Mouse (Mus musculus) MEL (cell line): ENCODE results near the gene Ovch2. TPM values are rescaled to one million over a fixed set of nuclear protein-coding genes. Genes with fewer than 3 reads are reported as not detected.

Source experiments
- DNase-seq: peaks from one replicate; pipeline ENCODE4 v3.0.0; 2011; ENCODE audit warnings: low read depth, low spot score
- H3K27ac ChIP-seq: 2 replicates; pipeline ENCODE4 v1.5.1; 2012; ENCODE audit warnings: low read depth, mild to moderate bottlenecking, control low read depth, low read length, moderate library complexity; ENCODE audit not compliant: control insufficient read depth
- H3K27me3 ChIP-seq, 2 experiments: fragments of 150-350 bp in 1 of 2; sonication (generic) in 1 of 2; 2 replicates each; pipeline ENCODE4 v1.6.1; 2012; ENCODE audit warnings: low read length in 2 of 2, mild to moderate bottlenecking in 2 of 2, improper control_type of control experiment in 1 of 2, moderate library complexity in 1 of 2; ENCODE audit not compliant: insufficient read depth in 2 of 2, control insufficient read depth in 1 of 2
- H3K36me3 ChIP-seq, 2 experiments: 2 replicates each; pipeline ENCODE4 v1.6.1; 2012 to 2014; ENCODE audit warnings: low read length in 2 of 2, improper control_type of control experiment in 1 of 2, inconsistent platforms in 1 of 2, mild to moderate bottlenecking in 1 of 2; ENCODE audit not compliant: insufficient read depth in 2 of 2, control insufficient read depth in 1 of 2
- H3K4me1 ChIP-seq, 2 experiments: fragments of 150-350 bp in 1 of 2; sonication (generic) in 1 of 2; 2 replicates each; pipeline ENCODE4 v1.6.1; 2012; ENCODE audit warnings: low read length in 2 of 2, improper control_type of control experiment in 1 of 2, mild to moderate bottlenecking in 1 of 2; ENCODE audit not compliant: insufficient read depth in 2 of 2, control insufficient read depth in 1 of 2
- H3K4me3 ChIP-seq, 2 experiments: fragments of 150-350 bp in 1 of 2; sonication (generic) in 1 of 2; 2 replicates each; pipeline ENCODE4 v1.5.1; 2012; ENCODE audit warnings: low read depth in 2 of 2, low read length in 2 of 2, mild to moderate bottlenecking in 2 of 2, moderate library complexity in 2 of 2, control low read depth in 1 of 2, improper control_type of control experiment in 1 of 2; ENCODE audit not compliant: control insufficient read depth in 1 of 2, insufficient read depth in 1 of 2
- H3K79me2 ChIP-seq: 2 replicates; pipeline ENCODE4 v1.6.1; 2012; ENCODE audit warnings: mild to moderate bottlenecking, low read length, moderate library complexity; ENCODE audit not compliant: control insufficient read depth, poor library complexity, insufficient read depth
- H3K9ac ChIP-seq: 2 replicates; pipeline ENCODE4 v1.6.1; 2012; ENCODE audit warnings: low read depth, mild to moderate bottlenecking, control low read depth, low read length, moderate library complexity; ENCODE audit not compliant: control insufficient read depth, poor library complexity, severe bottlenecking
- H3K9me3 ChIP-seq: fragments of 150-350 bp; sonication (generic); replicated peaks from 2 replicates; pipeline ENCODE4 v1.6.1; 2012; ENCODE audit warnings: mild to moderate bottlenecking, low read length, improper control_type of control experiment, moderate library complexity; ENCODE audit not compliant: insufficient read depth
- CTCF ChIP-seq, 3 experiments: IDR thresholded peaks in 2 of 3; conservative IDR thresholded peaks in 1 of 3; 2 replicates each; pipeline ENCODE4 v1.5.1; 2011 to 2012; ENCODE audit warnings: low read length in 3 of 3, low read depth in 2 of 3, mild to moderate bottlenecking in 2 of 3, improper control_type of control experiment in 1 of 3, inconsistent platforms in 1 of 3, mixed read lengths in 1 of 3, moderate library complexity in 1 of 3; ENCODE audit not compliant: control insufficient read depth in 1 of 3, insufficient read depth in 1 of 3, poor library complexity in 1 of 3, severe bottlenecking in 1 of 3
- E2F4 ChIP-seq: IDR thresholded peaks from 2 replicates; pipeline ENCODE4 v1.6.1; 2011; ENCODE audit warnings: low read depth, low read length, improper control_type of control experiment, borderline replicate concordance
- GABPA ChIP-seq: IDR thresholded peaks from 2 replicates; pipeline ENCODE4 v1.6.1; 2012; ENCODE audit warnings: low read depth, mild to moderate bottlenecking, inconsistent platforms, low read length, improper control_type of control experiment, moderate library complexity
- GATA1 ChIP-seq: IDR thresholded peaks from 2 replicates; pipeline ENCODE4 v1.6.1; 2011; ENCODE audit warnings: low read depth, low read length, improper control_type of control experiment
- MAFK ChIP-seq: IDR thresholded peaks from 2 replicates; pipeline ENCODE4 v1.6.1; 2011; ENCODE audit warnings: low read depth, mild to moderate bottlenecking, low read length, improper control_type of control experiment, borderline replicate concordance
- MAX ChIP-seq: IDR thresholded peaks from 2 replicates; pipeline ENCODE4 v1.6.1; 2011; ENCODE audit warnings: low read length, improper control_type of control experiment
- MAZ ChIP-seq: IDR thresholded peaks from 2 replicates; pipeline ENCODE4 v1.6.1; 2012; ENCODE audit warnings: low read depth, mild to moderate bottlenecking, inconsistent platforms, low read length, improper control_type of control experiment
- NELFE ChIP-seq: IDR thresholded peaks from 2 replicates; pipeline ENCODE4 v1.6.1; 2011; ENCODE audit warnings: low read depth, low read length, improper control_type of control experiment
- NRF1 ChIP-seq: IDR thresholded peaks from 2 replicates; pipeline ENCODE4 v1.6.1; 2014; ENCODE audit warnings: low read depth, mild to moderate bottlenecking, inconsistent platforms, low read length, improper control_type of control experiment, moderate library complexity; ENCODE audit not compliant: poor library complexity, insufficient read depth, severe bottlenecking
- POLR2A ChIP-seq, 2 experiments: IDR thresholded peaks; 2 replicates each; pipeline ENCODE4 v1.6.1; 2011 to 2012; ENCODE audit warnings: low read length in 2 of 2, mild to moderate bottlenecking in 2 of 2, control low read depth in 1 of 2, improper control_type of control experiment in 1 of 2, low read depth in 1 of 2, moderate library complexity in 1 of 2; ENCODE audit not compliant: control insufficient read depth in 1 of 2, insufficient read depth in 1 of 2, poor library complexity in 1 of 2
- POLR2AphosphoS5 ChIP-seq: IDR thresholded peaks from 2 replicates; pipeline ENCODE4 v1.6.1; 2012; ENCODE audit warnings: low read depth, borderline replicate concordance, mild to moderate bottlenecking, inconsistent platforms, low read length, moderate library complexity, mixed read lengths
- RAD21 ChIP-seq: IDR thresholded peaks from 2 replicates; pipeline ENCODE4 v1.6.1; 2011; ENCODE audit warnings: mild to moderate bottlenecking, low read depth, low read length, improper control_type of control experiment
- SIN3A ChIP-seq: IDR thresholded peaks from 2 replicates; pipeline ENCODE4 v1.6.1; 2012; ENCODE audit warnings: low read length, improper control_type of control experiment, inconsistent platforms
- SMC3 ChIP-seq: IDR thresholded peaks from 2 replicates; pipeline ENCODE4 v1.6.1; 2011; ENCODE audit warnings: low read depth, low read length, improper control_type of control experiment
- TAL1 ChIP-seq: IDR thresholded peaks from 2 replicates; pipeline ENCODE4 v1.6.1; 2012; ENCODE audit warnings: mild to moderate bottlenecking, inconsistent platforms, low read length, moderate library complexity, mixed read lengths
- TCF12 ChIP-seq: IDR thresholded peaks from 2 replicates; pipeline ENCODE4 v1.6.1; 2014; ENCODE audit warnings: low read depth, mild to moderate bottlenecking, inconsistent platforms, low read length, improper control_type of control experiment, moderate library complexity
- USF2 ChIP-seq, 2 experiments: IDR thresholded peaks; 2 replicates each; pipeline ENCODE4 v1.6.1; 2011 to 2012; ENCODE audit warnings: improper control_type of control experiment in 2 of 2, low read length in 2 of 2, borderline replicate concordance in 1 of 2, inconsistent platforms in 1 of 2, low read depth in 1 of 2, mild to moderate bottlenecking in 1 of 2; ENCODE audit not compliant: insufficient read depth in 1 of 2
- ZMIZ1 ChIP-seq: IDR thresholded peaks from 2 replicates; pipeline ENCODE4 v1.6.1; 2012; ENCODE audit warnings: low read depth, mild to moderate bottlenecking, inconsistent platforms, low read length, improper control_type of control experiment, moderate library complexity
- ZNF384 ChIP-seq: IDR thresholded peaks from 2 replicates; pipeline ENCODE4 v1.6.1; 2012; ENCODE audit warnings: low read depth, mild to moderate bottlenecking, inconsistent platforms, low read length, improper control_type of control experiment
- polyA plus RNA-seq, 2 experiments: library from polyadenylated mRNA; stranded (reverse) in 1 of 2; unstranded in 1 of 2; fragments of >175 nt in 1 of 2; fragments of >200 nt in 1 of 2; gene quantifications; 2 replicates each; pipeline versions ENCODE4 v1.2.1 to v1.2.4; 2012; ENCODE audit warnings: low replicate concordance in 2 of 2, low read depth in 1 of 2; ENCODE audit not compliant: insufficient read length in 2 of 2, insufficient read depth in 1 of 2, missing spikeins in 1 of 2
- total RNA-seq: library from RNA; depleted of rRNA; stranded (reverse); fragments of 300-350 nt; gene quantifications from 2 replicates; pipeline ENCODE4 v1.2.3, GENCODE M21; 2012

Ovch2 gene
- total and polyA plus RNA-seq, 3 experiments: not detected

- no peak for DNase-seq
- H3K79me2 ChIP-seq: no peaks in the 10 kb centered on the region
- H3K36me3 ChIP-seq: no peaks in the 10 kb centered on the region
- no peak overlapping the region for H3K27ac ChIP-seq
- no peaks in the 10 kb centered on the region for H3K9me3 ChIP-seq
- H3K9ac ChIP-seq: no peak overlapping the region
- H3K27me3 ChIP-seq: no peaks in the 10 kb centered on the region
- H3K4me1 ChIP-seq: no peaks in the 10 kb centered on the region
- H3K4me3 ChIP-seq: no peak overlapping the region
- TF ChIP-seq SMC3 (no peak), GATA1 (no peak), NELFE (no peak), GABPA (no peak), POLR2AphosphoS5 (no peak), TAL1 (no peak), SIN3A (no peak), NRF1 (no peak)
- TF ChIP-seq, all 39 proteins: peak for 0
These were observed 48.9 kb downstream of the Ovch2 start for GRCm38 (mm10) chr7:107752031-107752520.

DNA sequence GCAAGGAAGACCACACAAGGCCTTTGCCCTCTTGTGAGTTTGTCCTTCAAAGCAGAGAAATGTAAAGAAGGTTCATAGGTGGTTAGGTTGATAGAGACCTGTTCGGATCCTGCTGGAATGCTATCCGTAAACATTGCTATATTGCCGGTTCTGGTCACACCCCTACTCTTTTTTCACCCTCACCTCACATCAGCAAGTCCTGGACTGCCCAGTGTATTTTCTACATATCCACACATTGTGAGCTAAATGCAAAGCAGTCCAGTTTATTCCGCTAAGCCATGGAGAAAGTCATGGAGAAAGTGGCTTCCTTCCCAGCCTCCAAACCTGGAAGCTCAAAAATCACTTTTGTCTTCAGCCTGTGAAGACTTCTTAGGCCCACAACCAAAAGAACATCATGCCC lies 51.3 kb downstream of the Ovch2 start:
- no peak overlapping the region for H3K27ac ChIP-seq
- H3K79me2 ChIP-seq: no peaks in the 10 kb centered on the region
- TF ChIP-seq SMC3 (no peak), POLR2A (IDR thresholded peaks at IDR 0.05; ENCODE audit: control insufficient read depth in 1 of 2, insufficient read depth in 1 of 2, low read depth in 1 of 2, low read length in 2 of 2, poor library complexity in 1 of 2) (no peak), MAX (no peak), MAZ (no peak), MAFK (no peak), ZMIZ1 (no peak), ZNF384 (no peak), TAL1 (no peak)
- H3K9me3 ChIP-seq: no peaks in the 10 kb centered on the region
- no peaks in the 10 kb centered on the region for H3K27me3 ChIP-seq
- no peak overlapping the region for H3K4me3 ChIP-seq
- no peak overlapping the region for H3K9ac ChIP-seq
- DNase-seq: no peak
- no peaks in the 10 kb centered on the region for H3K4me1 ChIP-seq
- H3K36me3 ChIP-seq: no peaks in the 10 kb centered on the region

- H3K36me3 ChIP-seq: no peaks in the 10 kb centered on the region
- no peaks in the 10 kb centered on the region for H3K4me1 ChIP-seq
- no peak overlapping the region for H3K27ac ChIP-seq
- peak; percentile 10 for DNase-seq
- H3K27me3 ChIP-seq: no peaks in the 10 kb centered on the region
- H3K4me3 ChIP-seq: no peak overlapping the region
- H3K9me3 ChIP-seq: no peaks in the 10 kb centered on the region
- TF ChIP-seq USF2 (IDR thresholded peaks at IDR 0.05; ENCODE audit: borderline replicate concordance in 1 of 2, insufficient read depth in 1 of 2, low read depth in 1 of 2, low read length in 2 of 2) (no peak), TAL1 (no peak), CTCF (IDR thresholded peaks at IDR 0.05 in 2 of 3, conservative IDR thresholded peaks at IDR 0.05 in 1 of 3; ENCODE audit: control insufficient read depth in 1 of 3, insufficient read depth in 1 of 3, low read depth in 2 of 3, low read length in 3 of 3, poor library complexity in 1 of 3, severe bottlenecking in 1 of 3) (peak in 2 of 3 experiments; percentile 15 to 21; a peak in 2 of 6 replicates), MAFK (no peak), GABPA (no peak), TCF12 (no peak), ZNF384 (no peak), RAD21 (peak; percentile 15), E2F4 (no peak)
- TF ChIP-seq, all 39 proteins: peak for 2
- no peaks in the 10 kb centered on the region for H3K79me2 ChIP-seq
- no peak overlapping the region for H3K9ac ChIP-seq
These were observed 51.7 kb downstream of the Ovch2 start for GRCm38 (mm10) chr7:107749270-107749669.
